Mouse (Mus musculus) heart, adult 2 months (tissue): ENCODE results near the gene Ddx50. TPM values are rescaled to one million over a fixed set of nuclear protein-coding genes. Genes with fewer than 3 reads are reported as not detected.

Source experiments
- DNase-seq, 2 experiments: peaks; one replicate each; pipeline ENCODE4 v3.0.0; 2021
- H3K27ac ChIP-seq: fragments of 200-600 bp; 2 replicates; pipeline ENCODE4 v1.8.1; 2022
- H3K27me3 ChIP-seq: fragments of 200-500 bp; 2 replicates; pipeline ENCODE4 v1.6.1; 2012; ENCODE audit warnings: mild to moderate bottlenecking, low read length, inconsistent platforms, mixed read lengths; ENCODE audit not compliant: control insufficient read depth, insufficient read depth
- H3K36me3 ChIP-seq: fragments of 200-500 bp; 2 replicates; pipeline ENCODE4 v1.6.1; 2012; ENCODE audit warnings: low read length, inconsistent platforms; ENCODE audit not compliant: control insufficient read depth, insufficient read depth
- H3K4me1 ChIP-seq: fragments of 200-500 bp; 2 replicates; pipeline ENCODE4 v1.6.1; 2011; ENCODE audit warnings: low read length; ENCODE audit not compliant: control insufficient read depth, insufficient read depth
- H3K4me3 ChIP-seq: fragments of 200-600 bp; 2 replicates; pipeline ENCODE4 v1.8.1; 2022
- H3K79me2 ChIP-seq: fragments of 200-500 bp; replicated peaks from 2 replicates; pipeline ENCODE4 v1.6.1; 2012; ENCODE audit warnings: mild to moderate bottlenecking, inconsistent platforms, low read length, moderate library complexity, mixed read lengths; ENCODE audit not compliant: control insufficient read depth, insufficient read depth
- H3K9ac ChIP-seq: fragments of 200-500 bp; 2 replicates; pipeline ENCODE4 v1.6.1; 2012; ENCODE audit warnings: low read depth, mild to moderate bottlenecking, control low read depth, inconsistent platforms, low read length, mixed read lengths
- CTCF ChIP-seq: fragments of 200-600 bp; IDR thresholded peaks from 2 replicates; pipeline ENCODE4 v1.8.1; 2022; ENCODE audit warnings: antibody characterized with exemption, mild to moderate bottlenecking, moderate library complexity
- EP300 ChIP-seq: fragments of 200-500 bp; IDR thresholded peaks from 2 replicates; pipeline ENCODE4 v1.6.1; 2011; ENCODE audit warnings: low read depth, low read length, control low read depth; ENCODE audit not compliant: insufficient read depth
- POLR2A ChIP-seq: fragments of 200-500 bp; IDR thresholded peaks from 2 replicates; pipeline ENCODE4 v1.6.1; 2011; ENCODE audit warnings: mild to moderate bottlenecking, low read depth, low read length, control low read depth; ENCODE audit not compliant: insufficient read depth
- WGBS: fragments of 180-500 bp; shearing (Covaris S2); methylation state at CpG from one replicate; pipeline ENCODE4 v1.1.7; 2018; 5-methylcytosine and 5-hydroxymethylcytosine counted together
- intact Hi-C: fragments of 180-260 bp; cut with DNase I; formaldehyde crosslinking; loops from one replicate; pipeline ENCODE4 v1.15.1; 2025
- polyA plus RNA-seq: library from polyadenylated mRNA; depleted of rRNA; stranded (reverse); fragments of >200 nt; gene quantifications from 2 replicates; pipeline ENCODE4 v1.2.3, GENCODE M21; 2012
- total RNA-seq, 2 experiments: library from RNA; stranded (reverse); gene quantifications; 2 replicates each; pipeline ENCODE4 v1.2.3; 2021

Gene Ddx50
- total and polyA plus RNA-seq, 3 experiments: 10.8 to 48.1 (median 48.0) TPM

GRCm38 (mm10) chr10:62664963-62665590 is 14.1 kb upstream of the Ddx50 start:
- peak overlapping the region; percentile 25; the same call in 1 of the 2 replicates for H3K9ac ChIP-seq
- peak overlapping the region; percentile 48 for H3K4me3 ChIP-seq
- no peaks in the 10 kb centered on the region for H3K27me3 ChIP-seq
- 20% methylated on average over 27 of the region's 27 CpGs for WGBS
- peak; percentile 78 to 84 for DNase-seq
- no peaks in the 10 kb centered on the region for H3K36me3 ChIP-seq
- intact Hi-C loops: loop anchor here (1.0 kb wide), 1 partner anchor 14 kb away; the partner anchor contains the start of gene Ddx50
- peaks cover 11% of the 10 kb centered on the region for H3K4me1 ChIP-seq
- H3K27ac ChIP-seq: peak overlapping the region; percentile 89
- H3K79me2 ChIP-seq: no peaks in the 10 kb centered on the region
- TF ChIP-seq EP300 (0 out of 2 replicates have a peak, but pooled peaks have one; percentile 13), CTCF (no peak), POLR2A (peak; percentile 63)

- intact Hi-C loops: no loop called here
- Histone ChIP-seq H3K27me3 (no peaks in the 10 kb centered on the region), H3K27ac (peak overlapping the region; percentile 89), H3K36me3 (no peaks in the 10 kb centered on the region), H3K9ac (no peak overlapping the region), H3K4me3 (no peak overlapping the region; the same call in 1 of the 2 replicates), H3K79me2 (no peaks in the 10 kb centered on the region), H3K4me1 (peaks cover 11% of the 10 kb centered on the region)
- DNase-seq: peak; percentile 11 to 38
- 69% methylated on average over 10 of the region's 10 CpGs for WGBS
- TF ChIP-seq CTCF (no peak), POLR2A (no peak), EP300 (no peak)
Observed at GRCm38 (mm10) chr10:62664171-62664570, 13.2 kb upstream of the Ddx50 start.

- Histone ChIP-seq H3K79me2 (no peaks in the 10 kb centered on the region), H3K4me1 (peaks cover 4% of the 10 kb centered on the region), H3K27ac (no peak overlapping the region), H3K27me3 (no peaks in the 10 kb centered on the region), H3K4me3 (no peak overlapping the region), H3K9ac (no peak overlapping the region), H3K36me3 (no peaks in the 10 kb centered on the region)
- no peak for DNase-seq
- WGBS: 44% methylated on average over 7 of the region's 7 CpGs
- intact Hi-C loops: no loop called here
- TF ChIP-seq CTCF (no peak), EP300 (no peak), POLR2A (no peak)
Observed at GRCm38 (mm10) chr10:62656711-62657110, 5.7 kb upstream of the Ddx50 start.

- Histone ChIP-seq H3K9ac (peak overlapping the region; percentile 61; the same call in 1 of the 2 replicates), H3K79me2 (peaks cover 3% of the 10 kb centered on the region; the same call in 1 of the 2 replicates), H3K27me3 (no peaks in the 10 kb centered on the region), H3K36me3 (peaks cover 13% of the 10 kb centered on the region), H3K4me3 (peak overlapping the region; percentile 77), H3K27ac (peak overlapping the region; percentile 92), H3K4me1 (peaks cover 9% of the 10 kb centered on the region)
- no peak for DNase-seq
- 30% methylated on average over 3 of the region's 3 CpGs for WGBS
- intact Hi-C loops: loop anchor here (1.0 to 5.0 kb wide), 5 partner anchors 13 to 165 kb away; partner anchors contain the start of genes Ddx21 and Vps26a
- TF ChIP-seq POLR2A (no peak), EP300 (no peak), CTCF (no peak)
Observed at GRCm38 (mm10) chr10:62651961-62652360, 943 bp upstream of the Ddx50 start.

- H3K27ac ChIP-seq: peak overlapping the region; percentile 92
- intact Hi-C loops: loop anchor here (2.0 to 5.0 kb wide), 4 partner anchors 32 to 163 kb away; partner anchors contain the start of genes Ddx21 and Vps26a
- peak overlapping the region; percentile 77 for H3K4me3 ChIP-seq
- TF ChIP-seq CTCF: no peak
- TF ChIP-seq EP300: no peak
- TF ChIP-seq POLR2A: no peak
- H3K79me2 ChIP-seq: peaks cover 8% of the 10 kb centered on the region; the same call in 1 of the 2 replicates
- peak overlapping the region; percentile 91 for H3K9ac ChIP-seq
- no peak for DNase-seq
- under 1% methylated on average over 17 of the region's 17 CpGs for WGBS
- peaks cover 7% of the 10 kb centered on the region for H3K4me1 ChIP-seq
- H3K36me3 ChIP-seq: peaks cover 22% of the 10 kb centered on the region
- H3K27me3 ChIP-seq: no peaks in the 10 kb centered on the region
Observed at GRCm38 (mm10) chr10:62650358-62650782, 648 bp downstream of the Ddx50 start.

GRCm38 (mm10) chr10:62604161-62604560 is 46.9 kb downstream of the Ddx50 start:
- H3K36me3 ChIP-seq: no peaks in the 10 kb centered on the region
- no peak overlapping the region for H3K9ac ChIP-seq
- H3K4me3 ChIP-seq: no peak overlapping the region
- H3K4me1 ChIP-seq: peaks cover 2% of the 10 kb centered on the region
- H3K79me2 ChIP-seq: peaks cover 4% of the 10 kb centered on the region; the same call in 1 of the 2 replicates
- intact Hi-C loops: no loop called here
- H3K27ac ChIP-seq: no peak overlapping the region
- no peak for TF ChIP-seq CTCF
- TF ChIP-seq EP300: no peak
- no peak for TF ChIP-seq POLR2A
- H3K27me3 ChIP-seq: no peaks in the 10 kb centered on the region
- WGBS: 78% methylated on average over 3 of the region's 3 CpGs
- no peak for DNase-seq
